Mouse (Mus musculus) left cerebral cortex, adult 2 months (tissue): Measurements from ENCODE around the gene Grpel1. TPM values are rescaled to one million over a fixed set of nuclear protein-coding genes. Genes with fewer than 3 reads are reported as not detected.
A peak's percentile ranks its signal among the peaks of the same experiment; 100 is the strongest.

Experiments used
- DNase-seq, 2 experiments: peaks; one replicate each; pipeline ENCODE4 v3.0.0; 2021 to 2022; ENCODE audit warnings: low spot score in 2 of 2, mixed read lengths in 1 of 2; ENCODE audit errors: extremely low spot score in 1 of 2
- H3K27ac ChIP-seq: fragments of 200-600 bp; 2 replicates; pipeline ENCODE4 v1.8.1; 2022
- H3K4me3 ChIP-seq: fragments of 200-600 bp; 2 replicates; pipeline ENCODE4 v1.8.1; 2022
- CTCF ChIP-seq: fragments of 200-600 bp; IDR thresholded peaks from 2 replicates; pipeline ENCODE4 v1.8.1; 2022; ENCODE audit warnings: antibody characterized with exemption, mild to moderate bottlenecking, moderate library complexity
- intact Hi-C: fragments of 180-260 bp; cut with DNase I; formaldehyde crosslinking; loops from one replicate; pipeline ENCODE4 v1.15.1; 2025
- total RNA-seq, 2 experiments: library from RNA; stranded (reverse); gene quantifications; 2 replicates each; pipeline ENCODE4 v1.2.3; 2021

Gene Grpel1
- total RNA-seq, 2 experiments from 2014 or later, result 21.0 to 22.4 TPM

- intact Hi-C loops, result loop anchor here (5.0 kb wide), 2 partner anchors 98 to 258 kb away; no protein-coding TSS in a partner anchor
- TF ChIP-seq CTCF, result peak; percentile 60
- H3K27ac ChIP-seq, result peak within 1 kb of the TSS; percentile 92
Measured at GRCm38 (mm10) chr5:36484171-36484990, 19.6 kb downstream of the Grpel1 start, which contains the start of the genes Tada2b and Ccdc96. Gene Tada2b (minus strand): TSS chr5:36484285. Gene Ccdc96 (plus strand): TSS chr5:36484588.

GRCm38 (mm10) chr5:36485306-36485705 is 20.5 kb downstream of the Grpel1 start:
- H3K27ac ChIP-seq, result no peak overlapping the region
- intact Hi-C loops, result no loop called here
- TF ChIP-seq CTCF, result no peak
- no peak for DNase-seq
- H3K4me3 ChIP-seq, result no peak overlapping the region

More at GRCm38 (mm10) chr5:36484171-36484990, 19.6 kb downstream of the Grpel1 start, which contains the start of the genes Tada2b and Ccdc96:
- H3K4me3 ChIP-seq, result peak within 1 kb of the TSS; percentile 97
- peak; percentile 97 to 99 for DNase-seq

DNA sequence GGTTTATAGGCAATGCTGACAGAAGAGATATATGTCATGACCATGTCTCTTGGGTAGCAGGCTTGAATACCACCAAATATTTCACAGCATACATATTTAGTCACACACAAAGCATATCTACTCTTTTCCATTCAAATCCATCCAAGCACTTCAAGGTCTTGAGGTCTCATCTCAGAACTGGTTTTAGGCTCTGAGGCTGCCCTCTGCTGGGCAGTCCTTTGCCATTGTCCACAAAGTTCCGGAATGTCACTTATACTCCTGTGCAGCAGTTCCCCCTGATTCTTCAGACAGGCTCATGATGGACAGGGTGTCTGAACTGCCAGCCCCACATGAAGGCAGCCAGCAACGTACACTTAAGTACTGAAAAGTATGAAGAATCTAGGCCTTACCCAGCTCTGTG is 24.4 kb downstream of the Grpel1 start:
- no peak for DNase-seq
- H3K27ac ChIP-seq, result no peak overlapping the region
- TF ChIP-seq CTCF, result peak; percentile 56
- H3K4me3 ChIP-seq, result no peak overlapping the region
- intact Hi-C loops, result no loop called here

DNA sequence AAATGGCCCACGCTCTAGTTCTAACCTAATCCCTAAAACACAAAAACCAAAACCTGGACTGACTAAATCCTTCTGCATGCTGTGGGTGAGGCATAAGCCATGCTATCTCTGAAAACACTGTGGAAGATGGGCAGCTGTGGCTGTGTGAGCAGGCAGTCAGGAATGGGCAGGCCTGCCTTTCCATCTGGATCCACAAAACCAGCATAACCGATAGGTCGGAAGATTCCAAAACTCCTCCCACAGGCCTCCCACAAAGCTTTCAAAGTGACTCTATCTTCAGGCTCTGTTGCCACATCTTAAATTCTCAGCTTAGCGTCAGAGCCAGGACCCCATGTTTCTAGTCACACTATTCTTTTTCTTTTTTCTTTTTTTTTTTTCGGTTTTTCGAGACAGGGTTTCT is 29.1 kb downstream of the Grpel1 start:
- intact Hi-C loops, result no loop called here
- no peak for DNase-seq
- TF ChIP-seq CTCF, result no peak
- H3K4me3 ChIP-seq, result no peak overlapping the region
- peak overlapping the region; percentile 33 for H3K27ac ChIP-seq

DNA sequence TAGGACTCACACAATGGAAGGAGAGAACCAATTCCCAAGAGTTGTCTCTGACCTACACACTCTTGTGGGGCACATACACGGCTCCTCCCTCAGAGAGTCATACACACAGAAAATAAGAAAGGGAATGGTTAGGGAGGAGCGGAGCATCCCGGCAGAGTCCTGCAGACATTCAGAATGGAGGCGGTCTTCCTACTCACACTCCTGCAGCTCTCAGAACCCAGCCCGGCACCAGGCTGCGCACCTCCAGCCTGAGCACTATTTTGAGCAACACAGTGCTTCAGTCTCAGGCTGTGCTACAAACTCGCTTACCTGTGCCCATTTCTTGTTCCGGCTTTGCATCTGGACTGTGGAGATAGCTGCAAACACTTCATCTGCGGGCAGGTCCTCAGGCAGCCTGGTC is 29.9 kb downstream of the Grpel1 start:
- intact Hi-C loops, result no loop called here
- DNase-seq, result no peak
- H3K27ac ChIP-seq, result no peak overlapping the region

DNA sequence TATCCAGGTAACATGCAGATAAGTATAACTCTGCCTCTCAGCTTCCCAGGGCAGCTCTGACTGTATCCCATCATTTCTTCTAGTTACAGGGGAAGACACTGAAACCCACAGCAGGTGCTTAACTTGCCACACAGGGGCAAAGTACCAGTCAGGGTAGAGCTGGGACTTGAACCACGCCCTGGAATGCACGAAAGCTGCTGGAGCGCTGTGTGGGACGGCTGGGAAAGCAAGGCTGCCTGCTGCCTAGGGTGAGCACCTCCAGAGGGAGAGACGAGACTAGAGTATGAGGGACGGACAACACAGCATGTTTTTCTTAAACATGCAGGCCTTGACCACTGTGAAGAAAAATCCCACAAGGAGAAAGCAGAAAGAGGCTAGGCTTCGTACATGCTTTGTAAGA is 40.4 kb downstream of the Grpel1 start:
- intact Hi-C loops, result no loop called here
- Histone ChIP-seq H3K27ac (no peak overlapping the region), H3K4me3 (no peak overlapping the region)
- DNase-seq, result no peak
- TF ChIP-seq CTCF, result no peak

More for the DNA sequence above, 29.9 kb downstream of the Grpel1 start:
- no peak for TF ChIP-seq CTCF
- no peak overlapping the region for H3K4me3 ChIP-seq

GRCm38 (mm10) chr5:36505643-36506042 is 40.8 kb downstream of the Grpel1 start:
- Histone ChIP-seq H3K27ac (no peak overlapping the region), H3K4me3 (no peak overlapping the region)
- no peak for DNase-seq
- no peak for TF ChIP-seq CTCF
- intact Hi-C loops, result no loop called here

DNA sequence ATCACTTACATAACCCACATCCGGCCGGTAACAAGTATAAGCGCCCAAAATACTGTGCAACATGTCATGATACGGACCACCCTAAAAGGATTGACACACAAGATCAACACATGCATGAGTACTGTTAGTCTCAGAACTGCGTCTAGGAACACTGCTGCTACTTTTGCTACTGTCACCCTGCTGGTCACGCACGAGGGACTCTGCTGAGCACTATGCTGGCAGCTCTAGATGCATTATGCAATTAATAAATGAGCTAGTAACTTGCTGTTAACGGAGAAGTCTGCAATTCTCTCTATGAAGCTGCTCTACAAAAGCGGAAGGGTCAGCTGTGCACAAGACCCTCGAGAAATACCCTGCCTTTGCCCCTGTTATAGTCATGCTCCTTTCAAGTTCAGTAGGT is 43.6 kb downstream of the Grpel1 start:
- no peak overlapping the region for H3K27ac ChIP-seq
- no peak for TF ChIP-seq CTCF
- intact Hi-C loops, result no loop called here
- no peak overlapping the region for H3K4me3 ChIP-seq
- DNase-seq, result no peak

DNA sequence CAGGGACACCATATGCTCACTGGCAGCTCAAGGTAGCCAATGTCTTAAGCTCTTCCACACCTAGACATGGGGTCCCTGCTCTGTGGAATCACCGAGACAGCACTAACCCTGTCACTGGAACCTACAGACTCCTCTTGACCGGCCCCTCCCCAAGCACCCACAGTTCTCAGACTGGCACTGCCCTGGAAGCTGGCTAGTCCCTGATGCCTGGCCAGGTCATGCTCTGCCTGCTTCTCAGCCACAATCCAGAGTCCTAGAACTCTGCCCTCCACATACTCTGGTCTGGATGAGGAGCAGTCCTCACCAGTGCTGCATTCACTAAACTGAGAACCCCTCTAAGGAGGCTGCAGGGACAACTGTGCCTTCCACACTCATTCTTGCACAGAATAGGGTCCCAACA is 46.2 kb downstream of the Grpel1 start:
- DNase-seq, result no peak
- no peak overlapping the region for H3K4me3 ChIP-seq
- no peak for TF ChIP-seq CTCF
- intact Hi-C loops, result no loop called here
- H3K27ac ChIP-seq, result no peak overlapping the region

DNA sequence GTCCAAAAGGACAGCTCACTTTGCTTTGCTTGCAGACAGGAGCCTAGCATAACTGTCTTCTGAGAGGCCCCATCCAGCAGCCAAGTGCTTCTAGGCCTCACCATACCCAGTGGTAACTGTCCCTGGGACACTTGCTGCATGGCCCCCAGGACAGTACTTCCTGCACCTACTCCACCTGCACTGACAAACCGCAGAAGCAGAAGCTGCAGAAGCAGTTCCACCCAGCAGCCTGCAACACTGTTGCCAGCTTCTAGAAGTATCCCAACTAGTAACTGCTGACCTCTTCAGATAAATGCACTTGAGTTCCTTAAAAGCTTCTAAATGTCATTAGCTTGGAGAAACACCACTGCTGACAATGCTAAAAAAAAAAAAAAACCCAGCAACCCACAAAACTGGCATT is 50.3 kb downstream of the Grpel1 start:
- TF ChIP-seq CTCF, result no peak
- H3K27ac ChIP-seq, result peak overlapping the region; percentile 19; the same call in 1 of the 2 replicates
- DNase-seq, result no peak
- intact Hi-C loops, result no loop called here
- H3K4me3 ChIP-seq, result no peak overlapping the region

DNA sequence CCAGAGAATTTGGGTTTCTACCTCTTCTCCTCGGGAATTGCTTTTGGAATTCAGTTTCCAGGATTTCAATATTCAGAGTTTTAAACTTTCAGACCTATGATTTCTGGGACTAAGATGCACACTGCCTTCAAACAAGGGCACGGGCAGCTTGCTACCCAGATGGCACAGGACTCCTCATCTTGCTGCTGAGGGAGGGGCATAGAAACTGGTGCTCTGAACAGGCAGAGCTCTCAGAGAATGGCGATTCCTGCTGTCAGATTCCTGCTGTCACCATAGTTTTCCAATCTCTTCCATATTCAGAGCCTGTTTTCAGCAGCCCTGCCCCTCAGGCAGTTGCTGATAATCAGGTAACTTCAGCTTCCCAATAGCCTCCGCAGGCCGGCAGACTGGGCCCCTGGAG is 50.8 kb downstream of the Grpel1 start:
- no peak for DNase-seq
- no peak overlapping the region for H3K4me3 ChIP-seq
- peak overlapping the region; percentile 33; the same call in 1 of the 2 replicates for H3K27ac ChIP-seq
- intact Hi-C loops, result no loop called here
- TF ChIP-seq CTCF, result no peak

- no peak for DNase-seq
- peak overlapping the region; percentile 54; the same call in 1 of the 2 replicates for H3K27ac ChIP-seq
Measured at GRCm38 (mm10) chr5:36517596-36517995, 52.8 kb downstream of the Grpel1 start.

More at GRCm38 (mm10) chr5:36517596-36517995, 52.8 kb downstream of the Grpel1 start:
- no peak overlapping the region for H3K4me3 ChIP-seq
- intact Hi-C loops, result no loop called here
- no peak for TF ChIP-seq CTCF
